Mouse (Mus musculus) bone marrow macrophage, adult 2 months (primary cell): ENCODE results near the gene Ttc21a. TPM values are rescaled to one million over a fixed set of nuclear protein-coding genes. Genes with fewer than 3 reads are reported as not detected.

Experiments
- H3K27ac ChIP-seq: 2 replicates; pipeline ENCODE4 v1.5.1; 2012; ENCODE audit warnings: low read depth, low read length; ENCODE audit not compliant: insufficient read depth
- H3K4me1 ChIP-seq: 2 replicates; pipeline ENCODE4 v1.6.1; 2012; ENCODE audit warnings: low read length; ENCODE audit not compliant: control insufficient read depth, insufficient read depth
- H3K4me3 ChIP-seq: 2 replicates; pipeline ENCODE4 v1.5.1; 2012; ENCODE audit warnings: mild to moderate bottlenecking, low read length, moderate library complexity; ENCODE audit not compliant: insufficient read depth
- CTCF ChIP-seq: IDR thresholded peaks from 2 replicates; pipeline ENCODE4 v1.5.1; 2012; ENCODE audit warnings: low read depth, mild to moderate bottlenecking, low read length, moderate library complexity
- POLR2A ChIP-seq: IDR thresholded peaks from 2 replicates; pipeline ENCODE4 v1.6.1; 2012; ENCODE audit warnings: mild to moderate bottlenecking, low read depth, low read length, borderline replicate concordance
- polyA plus RNA-seq: library from polyadenylated mRNA; stranded (reverse); fragments of >200 nt; gene quantifications from 2 replicates; pipeline ENCODE4 v1.2.4, GENCODE M21; 2012; ENCODE audit not compliant: missing spikeins, insufficient read depth, insufficient read length

The Ttc21a gene
- polyA plus RNA-seq, 1 experiment: 0.27 TPM

GRCm38 (mm10) chr9:119962987-119963667, 25.7 kb downstream of the Ttc21a start:
- no peak overlapping the region for H3K27ac ChIP-seq
- H3K4me3 ChIP-seq: no peak overlapping the region
- H3K4me1 ChIP-seq: peaks cover 7% of the 10 kb centered on the region
- TF ChIP-seq POLR2A (no peak), CTCF (peak; percentile 52; the same call in 1 of the 2 replicates)

GRCm38 (mm10) chr9:119964206-119964605, 26.8 kb downstream of the Ttc21a start:
- Histone ChIP-seq H3K27ac (no peak overlapping the region), H3K4me3 (no peak overlapping the region), H3K4me1 (peaks cover 7% of the 10 kb centered on the region)
- TF ChIP-seq POLR2A: no peak
- no peak for TF ChIP-seq CTCF

- Histone ChIP-seq H3K4me1 (peaks cover 7% of the 10 kb centered on the region), H3K27ac (no peak overlapping the region), H3K4me3 (no peak overlapping the region)
- TF ChIP-seq POLR2A (no peak), CTCF (no peak)
Observed at GRCm38 (mm10) chr9:119965186-119965585, 27.8 kb downstream of the Ttc21a start.

- Histone ChIP-seq H3K4me1 (peaks cover 7% of the 10 kb centered on the region), H3K27ac (no peak overlapping the region), H3K4me3 (no peak overlapping the region)
- TF ChIP-seq POLR2A (no peak), CTCF (no peak)
Observed at GRCm38 (mm10) chr9:119966221-119966910, 29.0 kb downstream of the Ttc21a start.

GRCm38 (mm10) chr9:119969811-119970210, 32.4 kb downstream of the Ttc21a start:
- H3K4me1 ChIP-seq: no peaks in the 10 kb centered on the region
- H3K4me3 ChIP-seq: no peak overlapping the region
- no peak overlapping the region for H3K27ac ChIP-seq
- TF ChIP-seq POLR2A (no peak), CTCF (no peak)

- TF ChIP-seq POLR2A (no peak), CTCF (no peak)
- no peaks in the 10 kb centered on the region for H3K4me1 ChIP-seq
- no peak overlapping the region for H3K4me3 ChIP-seq
- no peak overlapping the region for H3K27ac ChIP-seq
Observed at GRCm38 (mm10) chr9:119970221-119970620, 32.8 kb downstream of the Ttc21a start.

- no peak overlapping the region for H3K4me3 ChIP-seq
- TF ChIP-seq POLR2A (no peak), CTCF (no peak)
- H3K4me1 ChIP-seq: no peaks in the 10 kb centered on the region
- H3K27ac ChIP-seq: no peak overlapping the region
Observed at GRCm38 (mm10) chr9:119970763-119971656, 33.6 kb downstream of the Ttc21a start.

GRCm38 (mm10) chr9:119972166-119972565, 34.8 kb downstream of the Ttc21a start:
- peaks cover 9% of the 10 kb centered on the region for H3K4me1 ChIP-seq
- no peak for TF ChIP-seq POLR2A
- no peak for TF ChIP-seq CTCF

GRCm38 (mm10) chr9:119972582-119972981, 35.2 kb downstream of the Ttc21a start:
- no peak overlapping the region for H3K27ac ChIP-seq
- no peak overlapping the region for H3K4me3 ChIP-seq
- TF ChIP-seq CTCF: no peak
- TF ChIP-seq POLR2A: no peak
- H3K4me1 ChIP-seq: peaks cover 13% of the 10 kb centered on the region

More at GRCm38 (mm10) chr9:119972166-119972565, 34.8 kb downstream of the Ttc21a start:
- no peak overlapping the region for H3K4me3 ChIP-seq
- H3K27ac ChIP-seq: no peak overlapping the region

- TF ChIP-seq POLR2A (no peak), CTCF (no peak)
- Histone ChIP-seq H3K4me3 (no peak overlapping the region), H3K27ac (no peak overlapping the region), H3K4me1 (peaks cover 20% of the 10 kb centered on the region)
Observed at GRCm38 (mm10) chr9:119973281-119973680, 35.9 kb downstream of the Ttc21a start.
